Mouse (Mus musculus) mesoderm, embryonic 11.5 days (tissue): ENCODE measurements at regions not wholly inside any gene's neighbourhood (a gene's known extent, or its start where the extent isn't known, plus 50 kb on each side); places are given as distances from the start of the nearest gene placed in this dataset.
"Not testable (repeated sequence)": the region's sequence is repeated elsewhere in the genome, so short reads cannot be mapped to it uniquely, and the experiment has no call there.

Experiments used
- DNase-seq: peaks from one replicate; pipeline ENCODE4 v3.0.0-alpha.2; 2012; ENCODE audit warnings: low read depth, low spot score

GRCm38 (mm10) chr11:24296893-24297624, 219.2 kb downstream of the Bcl11a start:
- no peak for DNase-seq

GRCm38 (mm10) chr11:24297763-24298162, 219.9 kb downstream of the Bcl11a start:
- DNase-seq: no peak

- no peak for DNase-seq
These were observed 222.5 kb downstream of the Bcl11a start for GRCm38 (mm10) chr11:24300351-24300750.

DNA sequence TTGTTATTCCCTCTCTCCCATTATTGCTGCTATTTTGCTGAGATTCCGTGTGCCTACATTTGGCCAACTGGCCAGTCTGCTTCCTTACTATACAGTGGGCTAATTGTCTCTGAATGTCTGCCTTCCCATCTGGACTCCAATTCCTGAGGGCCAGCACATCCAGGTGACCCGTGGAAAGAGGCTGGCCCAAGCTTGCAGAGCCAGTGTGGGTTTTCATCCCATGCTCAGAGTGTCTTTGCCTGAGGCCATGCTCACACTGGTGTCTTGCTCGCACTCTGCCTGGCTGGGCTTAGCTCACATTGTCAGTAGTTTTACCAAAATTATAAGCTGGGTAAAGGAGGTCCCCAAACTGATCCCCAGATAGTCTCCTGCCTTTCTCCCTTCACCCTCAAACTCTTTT, 223.3 kb downstream of the Bcl11a start:
- DNase-seq: no peak

- DNase-seq: peak; percentile 84
These were observed 227.3 kb downstream of the Bcl11a start for GRCm38 (mm10) chr11:24305145-24305553.

GRCm38 (mm10) chr11:24305691-24306090, 227.8 kb downstream of the Bcl11a start:
- DNase-seq: peak; percentile 40

GRCm38 (mm10) chr11:24306101-24306500, 228.2 kb downstream of the Bcl11a start:
- no peak for DNase-seq

- DNase-seq: peak; percentile 67
These were observed 229.9 kb downstream of the Bcl11a start for GRCm38 (mm10) chr11:24307601-24308252.

GRCm38 (mm10) chr11:24308253-24308633, 230.4 kb downstream of the Bcl11a start:
- DNase-seq: no peak

DNA sequence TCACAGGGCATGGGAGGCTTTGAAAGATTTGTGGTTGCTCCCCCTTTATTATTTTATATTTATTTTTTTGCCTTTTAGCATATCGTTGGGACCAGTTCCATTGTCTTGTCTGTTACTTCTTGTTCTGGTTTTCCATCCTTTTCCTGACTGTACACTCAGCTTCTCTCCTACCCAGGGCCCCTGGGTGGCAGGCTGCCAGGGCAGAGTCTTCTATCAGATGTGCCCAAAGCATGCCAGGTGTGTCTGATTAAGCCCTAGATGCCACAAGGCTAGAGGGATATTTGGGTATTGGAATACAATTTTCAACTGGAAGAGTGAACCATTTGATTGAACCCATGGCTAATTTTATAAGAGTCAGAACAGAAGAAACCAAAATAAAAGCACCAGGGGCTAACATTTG, 236.2 kb downstream of the Bcl11a start:
- DNase-seq: no peak

DNA sequence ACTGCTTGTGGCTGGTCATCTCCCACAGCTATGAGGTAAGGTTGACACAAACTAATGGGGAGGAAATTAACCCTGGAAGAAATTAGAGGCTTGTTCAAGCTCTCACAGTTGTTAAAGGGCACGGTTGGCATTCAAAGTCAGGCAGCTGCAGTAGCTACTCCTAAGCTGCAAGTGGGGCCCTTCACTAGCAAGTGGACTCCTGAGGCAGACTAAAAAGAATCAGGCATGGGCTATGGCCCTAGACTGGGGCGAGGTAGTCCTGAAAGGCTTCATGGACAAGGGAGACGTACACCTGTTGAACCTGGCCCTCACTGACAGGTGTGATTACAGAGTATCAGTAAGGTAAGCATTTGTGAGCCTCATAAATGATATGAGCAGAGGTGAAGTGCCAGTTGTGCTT, 237.7 kb downstream of the Bcl11a start:
- no peak for DNase-seq

DNA sequence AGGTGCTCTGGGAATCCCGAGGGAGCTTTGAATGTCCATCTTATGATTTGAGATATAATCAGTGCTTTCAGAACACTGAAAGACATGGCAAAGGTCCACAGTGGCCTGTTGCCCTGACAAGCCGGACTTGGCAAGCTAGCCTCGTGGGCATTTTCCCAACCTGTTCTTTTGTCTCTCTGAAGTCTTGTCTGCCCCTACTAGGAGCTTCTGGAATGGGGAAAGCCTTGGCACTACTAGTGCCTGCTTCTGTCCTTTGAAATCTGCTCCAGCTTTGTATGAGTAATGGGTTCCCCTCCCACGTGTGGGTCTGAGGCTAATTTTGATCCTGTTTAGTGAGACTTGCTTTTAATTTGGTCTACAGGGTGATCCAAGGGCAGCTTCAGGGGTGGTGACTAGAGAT, 238.3 kb downstream of the Bcl11a start:
- DNase-seq: no peak

- DNase-seq: no peak
These were observed 240.3 kb downstream of the Bcl11a start for GRCm38 (mm10) chr11:24317989-24318735.

- DNase-seq: no peak
These were observed 241.4 kb downstream of the Bcl11a start for GRCm38 (mm10) chr11:24319222-24319621.

- DNase-seq: not testable (repeated sequence)
These were observed 244.6 kb downstream of the Bcl11a start for GRCm38 (mm10) chr11:24322412-24322811.

GRCm38 (mm10) chr11:24328481-24328880, 250.6 kb downstream of the Bcl11a start:
- no peak for DNase-seq

- no peak for DNase-seq
These were observed 252.7 kb downstream of the Bcl11a start for GRCm38 (mm10) chr11:24330366-24331124.

DNA sequence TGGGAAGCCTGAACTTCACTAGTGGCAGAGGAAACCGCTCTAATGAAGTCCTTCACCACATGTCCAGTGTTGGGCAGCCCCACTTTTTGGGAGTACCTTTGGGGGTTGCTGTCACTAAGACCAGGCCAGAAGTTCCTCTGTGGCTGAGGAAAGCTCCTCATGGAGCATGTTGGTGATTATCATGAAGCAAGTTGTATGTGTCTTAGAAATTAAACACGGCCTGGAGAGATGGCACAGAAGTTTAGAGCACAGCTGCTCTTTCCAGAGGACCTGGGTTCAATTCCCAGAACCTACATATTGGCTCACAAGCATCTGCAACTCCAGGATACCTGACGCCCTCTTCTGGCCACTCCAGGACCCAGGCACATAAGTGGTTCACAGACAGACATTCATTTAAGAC, 254.4 kb downstream of the Bcl11a start:
- DNase-seq: no peak

DNA sequence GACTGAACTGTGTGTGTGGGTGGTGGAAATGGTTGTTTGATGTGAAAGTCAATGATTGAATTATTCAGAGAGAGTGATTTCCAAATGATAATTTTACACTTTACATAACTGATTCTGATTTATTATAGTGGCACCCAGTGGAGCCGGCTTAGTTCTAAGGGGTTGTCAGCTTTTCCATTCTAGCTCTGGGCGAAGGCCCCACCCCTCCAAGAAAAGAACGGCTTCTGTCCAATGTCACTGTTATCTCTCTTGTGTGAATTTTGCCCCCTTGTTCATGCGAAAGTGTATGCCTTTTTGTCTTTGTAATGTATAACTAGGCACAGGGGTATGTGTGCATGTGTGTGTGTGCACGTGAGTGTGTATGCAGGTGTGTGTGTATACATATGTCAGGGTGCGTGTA, 255.3 kb downstream of the Bcl11a start:
- DNase-seq: no peak

DNA sequence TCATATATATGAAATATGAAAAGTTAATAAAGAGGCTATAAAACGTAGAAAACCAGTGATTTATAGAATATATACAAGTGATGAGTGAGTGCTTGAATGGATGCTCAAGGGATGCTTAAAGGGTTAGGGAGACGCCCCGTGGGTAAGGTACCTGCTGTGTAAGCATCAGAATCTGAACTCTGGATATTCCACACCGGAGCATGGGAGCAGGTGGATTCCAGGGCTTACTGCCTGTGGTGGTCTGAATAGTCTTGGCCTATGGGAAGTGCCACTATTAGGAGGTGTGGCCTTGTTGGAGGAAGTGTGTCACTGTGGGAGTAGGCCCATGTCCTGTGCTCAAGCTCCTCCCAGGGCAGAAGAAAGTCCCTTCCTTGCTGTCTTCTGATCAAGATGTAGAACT, 257.4 kb downstream of the Bcl11a start:
- DNase-seq: no peak

DNA sequence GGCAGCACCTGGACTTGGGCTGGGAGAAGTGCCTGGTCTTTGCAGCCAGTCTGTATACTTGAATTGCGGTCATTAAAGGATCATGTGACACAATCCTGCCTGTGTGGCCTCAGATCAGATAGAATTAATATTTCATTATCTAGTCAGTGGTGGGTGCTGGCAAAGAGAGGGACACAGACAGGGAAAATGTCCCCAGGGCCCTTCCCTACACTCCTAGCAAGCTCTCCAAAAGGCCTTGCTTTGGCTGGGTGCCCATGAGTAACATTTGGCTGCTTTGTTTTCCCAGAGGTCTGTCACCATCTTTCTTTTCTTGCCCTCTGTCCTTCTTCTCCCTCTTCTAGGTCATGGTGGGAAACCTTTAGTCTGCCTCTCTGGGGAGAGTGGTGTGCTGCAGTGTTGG, 260.3 kb downstream of the Bcl11a start:
- no peak for DNase-seq

DNA sequence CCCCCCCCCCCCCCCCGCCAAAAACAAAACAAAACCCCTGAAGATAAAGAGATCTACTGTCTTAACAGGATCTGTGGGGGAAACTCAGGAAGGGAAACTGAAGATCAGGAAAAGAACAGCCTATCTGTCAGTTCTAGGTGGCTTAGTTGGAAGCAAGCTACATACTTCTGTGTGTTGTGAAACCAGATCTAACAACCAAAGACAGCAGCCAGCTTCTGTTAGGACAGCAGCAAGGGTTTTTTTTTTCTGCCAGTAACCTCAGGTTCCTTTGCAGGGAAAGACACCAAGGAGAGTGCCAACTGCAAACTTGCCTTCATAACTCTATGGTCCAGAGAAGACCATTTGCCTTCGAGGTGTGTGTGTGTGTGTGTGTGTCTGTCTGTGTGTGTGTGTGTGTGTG, 261.2 kb downstream of the Bcl11a start:
- DNase-seq: no peak
